Mouse (Mus musculus): ENCODE data around the gene Tln2. TPM values are rescaled to one million over a fixed set of nuclear protein-coding genes. Genes with fewer than 3 reads are reported as not detected.

Gene Tln2
- total and polyA plus RNA-seq, 2 experiments from 2014 or later, result 31.3 to 45.9 TPM

DNA sequence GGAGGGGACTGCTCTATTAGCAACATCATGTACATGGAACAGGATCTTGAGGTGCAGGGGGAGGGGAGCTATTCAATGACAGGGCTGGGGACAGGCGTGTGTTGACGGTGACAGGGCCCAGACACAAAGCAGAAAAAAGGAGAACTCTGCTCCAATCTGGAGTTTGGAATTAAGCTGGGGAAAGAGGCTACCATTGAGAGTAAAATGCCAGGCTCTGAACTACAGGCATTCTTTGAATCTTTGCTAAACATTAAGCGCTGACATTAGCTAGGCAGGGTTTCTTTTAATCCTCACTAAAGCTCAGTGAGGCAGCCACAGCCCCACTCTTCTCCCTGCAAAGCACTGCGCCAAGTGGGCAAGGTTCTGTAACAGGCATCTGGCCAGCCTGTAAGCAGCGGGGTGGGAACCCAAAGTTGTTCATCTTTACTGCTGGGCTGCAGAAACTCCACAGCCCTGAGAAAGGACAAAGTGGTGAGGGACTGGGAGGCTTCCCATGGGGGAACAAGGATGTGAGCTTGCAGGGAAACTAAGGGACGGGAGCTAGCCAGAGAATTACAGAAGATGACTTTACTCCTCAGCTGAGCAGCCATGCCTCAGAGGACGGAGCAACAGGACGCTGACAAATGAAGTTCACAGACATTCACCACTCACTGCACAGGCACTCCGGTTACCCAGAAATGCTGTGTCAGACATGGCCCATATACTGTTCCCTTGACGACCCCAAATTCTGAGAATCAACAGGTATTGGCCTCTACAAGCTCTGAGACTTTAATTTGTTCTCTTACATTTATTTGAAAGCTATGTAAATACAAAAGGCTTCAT lies 124.0 kb downstream of the Tln2 start:
- peak overlapping the region; percentile 4; the same call in 1 of the 2 replicates for H3K4me2 ChIP-seq (ENCODE audit: low read depth)
- H3K9ac ChIP-seq, result no peak overlapping the region
- ATAC-seq (peak; percentile 78), DNase-seq (peak; percentile 63)
- no peaks in the 10 kb centered on the region for H3K27me3 ChIP-seq (ENCODE audit: insufficient read depth, low read length)
- H3K4me1 ChIP-seq (ENCODE audit: insufficient read depth), result 0 out of 2 replicates have a peak, but pooled peaks cover 9% of the 10 kb centered on the region
- H3K27ac ChIP-seq (ENCODE audit: low read depth, low read length), result peak overlapping the region; percentile 21; the same call in 1 of the 2 replicates
- WGBS, result 11% methylated on average over 10 of the region's 10 CpGs
- no peaks in the 10 kb centered on the region for H3K9me3 ChIP-seq (ENCODE audit: low read length)
- H3K36me3 ChIP-seq (ENCODE audit: insufficient read depth), result no peaks in the 10 kb centered on the region
- H3K4me3 ChIP-seq (ENCODE audit: low read depth, low read length), result no peak overlapping the region
- TF ChIP-seq CTCF (IDR thresholded peaks at IDR 0.05; ENCODE audit: low read depth), result no peak

DNA sequence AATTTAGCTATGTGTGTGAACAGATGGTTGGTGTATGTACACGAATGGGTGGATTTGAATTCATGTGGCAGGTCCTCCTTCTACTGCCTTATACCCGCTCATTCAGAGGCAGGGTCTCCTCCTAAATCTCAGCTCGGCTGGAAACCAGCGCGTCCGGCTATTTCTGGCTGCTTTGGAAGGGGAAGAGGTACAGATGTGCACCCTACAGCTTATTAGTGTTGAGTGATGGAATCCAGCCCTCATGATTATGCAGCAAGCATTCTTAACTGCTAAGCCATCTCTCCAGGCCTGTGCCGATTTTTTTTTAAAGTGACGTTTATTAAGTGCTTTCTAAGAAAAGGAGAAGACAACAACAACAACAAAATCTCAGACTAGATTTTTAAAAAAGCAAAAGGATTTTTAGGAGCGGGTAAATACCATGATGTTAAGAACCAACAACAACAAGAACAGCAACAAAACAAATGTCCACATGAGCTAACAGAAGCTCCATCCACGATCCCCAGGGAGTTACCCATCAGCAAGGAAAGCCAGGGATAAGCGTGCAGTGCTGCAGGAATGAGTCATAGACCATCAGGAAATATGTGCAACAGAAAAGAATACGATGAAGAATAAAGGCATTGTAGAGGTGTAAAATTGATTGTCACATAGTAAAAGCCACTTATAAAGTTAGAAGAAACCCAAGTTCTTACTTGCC lies 130.2 kb downstream of the Tln2 start:
- no peaks in the 10 kb centered on the region for H3K9me3 ChIP-seq (ENCODE audit: low read length)
- DNase-seq, result no peak
- no peak overlapping the region for H3K4me3 ChIP-seq (ENCODE audit: low read depth, low read length)
- 61% methylated on average over 12 of the region's 12 CpGs for WGBS
- H3K36me3 ChIP-seq (ENCODE audit: insufficient read depth), result no peaks in the 10 kb centered on the region
- no peak overlapping the region for H3K9ac ChIP-seq
- no peak for TF ChIP-seq CTCF (IDR thresholded peaks at IDR 0.05; ENCODE audit: low read depth)
- no peak for ATAC-seq
- 0 out of 2 replicates have a peak, but pooled peaks cover 8% of the 10 kb centered on the region for H3K4me1 ChIP-seq (ENCODE audit: insufficient read depth)
- no peak overlapping the region for H3K27ac ChIP-seq (ENCODE audit: low read depth, low read length)
- H3K27me3 ChIP-seq (ENCODE audit: insufficient read depth, low read length), result no peaks in the 10 kb centered on the region
- no peak overlapping the region for H3K4me2 ChIP-seq (ENCODE audit: low read depth)

DNA sequence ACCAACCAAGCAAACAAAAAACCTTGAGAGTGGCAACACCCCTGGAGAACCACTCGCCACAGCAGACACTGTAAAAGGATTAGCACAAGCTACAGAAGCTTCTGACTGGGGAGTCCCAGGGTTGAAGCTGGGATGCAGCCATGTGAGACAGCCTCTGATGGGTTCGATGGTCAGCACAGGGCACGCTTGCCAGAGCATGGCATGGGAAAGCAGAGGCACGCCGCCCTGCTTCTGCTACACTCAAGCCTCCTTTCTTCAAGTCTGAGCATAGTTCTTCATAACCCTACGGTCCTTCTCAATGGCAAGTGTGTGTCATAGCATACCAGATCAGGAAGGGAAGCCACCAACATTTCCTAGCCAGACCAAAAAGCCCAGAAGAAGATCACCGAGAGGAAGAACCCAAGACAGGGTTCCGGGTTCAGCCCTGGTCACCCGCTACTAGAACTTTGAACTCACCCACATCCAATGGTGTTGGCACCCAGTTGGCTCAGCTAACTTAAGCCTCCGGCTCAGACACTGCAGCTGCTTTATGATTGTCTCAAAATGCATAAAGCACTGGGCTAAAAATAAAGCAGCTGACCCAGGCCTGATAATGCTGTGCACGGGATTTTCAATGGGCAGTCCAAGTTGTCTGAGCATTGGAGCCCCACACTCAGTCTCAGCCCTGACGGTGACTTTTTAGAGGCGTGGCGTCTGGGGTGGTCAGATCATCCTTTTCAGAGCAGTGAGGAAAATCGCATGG lies 131.0 kb downstream of the Tln2 start:
- Histone ChIP-seq H3K9ac (no peak overlapping the region), H3K9me3 (ENCODE audit: low read length) (no peaks in the 10 kb centered on the region), H3K4me2 (ENCODE audit: low read depth) (no peak overlapping the region), H3K36me3 (ENCODE audit: insufficient read depth) (no peaks in the 10 kb centered on the region), H3K27me3 (ENCODE audit: insufficient read depth, low read length) (no peaks in the 10 kb centered on the region), H3K27ac (ENCODE audit: low read depth, low read length) (no peak overlapping the region), H3K4me1 (ENCODE audit: insufficient read depth) (0 out of 2 replicates have a peak, but pooled peaks cover 8% of the 10 kb centered on the region), H3K4me3 (ENCODE audit: low read depth, low read length) (no peak overlapping the region)
- 86% methylated on average over 15 of the region's 15 CpGs for WGBS
- DNase-seq (no peak), ATAC-seq (no peak)
- TF ChIP-seq CTCF (IDR thresholded peaks at IDR 0.05; ENCODE audit: low read depth), result no peak

DNA sequence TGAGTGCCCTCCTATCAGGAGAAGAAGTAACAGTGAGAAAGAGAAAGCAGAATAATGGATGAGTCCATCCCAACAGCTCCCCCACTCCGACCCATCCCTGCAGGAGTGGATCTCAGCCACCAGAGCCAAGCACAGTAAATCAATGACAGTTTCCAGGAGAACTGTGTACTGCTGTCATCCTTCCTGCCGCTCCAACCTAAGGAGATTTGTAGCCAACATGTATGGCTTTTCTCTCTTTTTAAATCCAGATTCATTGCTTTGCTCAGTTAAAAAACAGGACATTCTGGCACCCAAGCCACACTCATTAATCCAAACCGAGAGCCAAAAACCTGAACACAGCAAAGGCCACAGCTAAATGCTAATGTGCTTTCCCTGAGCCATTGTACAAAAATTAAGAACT lies 133.2 kb downstream of the Tln2 start:
- H3K4me3 ChIP-seq (ENCODE audit: low read depth, low read length), result no peak overlapping the region
- ATAC-seq (peak; percentile 18; the same call in 1 of the 2 replicates), DNase-seq (peak; percentile 22)
- 0 out of 2 replicates have a peak, but pooled peaks cover 8% of the 10 kb centered on the region for H3K4me1 ChIP-seq (ENCODE audit: insufficient read depth)
- WGBS, result 39% methylated on average over 3 of the region's 3 CpGs
- no peak overlapping the region for H3K9ac ChIP-seq
- H3K27me3 ChIP-seq (ENCODE audit: insufficient read depth, low read length), result no peaks in the 10 kb centered on the region
- H3K9me3 ChIP-seq (ENCODE audit: low read length), result no peaks in the 10 kb centered on the region
- no peak overlapping the region for H3K4me2 ChIP-seq (ENCODE audit: low read depth)
- no peaks in the 10 kb centered on the region for H3K36me3 ChIP-seq (ENCODE audit: insufficient read depth)
- no peak overlapping the region for H3K27ac ChIP-seq (ENCODE audit: low read depth, low read length)
- TF ChIP-seq CTCF (IDR thresholded peaks at IDR 0.05; ENCODE audit: low read depth), result no peak

DNA sequence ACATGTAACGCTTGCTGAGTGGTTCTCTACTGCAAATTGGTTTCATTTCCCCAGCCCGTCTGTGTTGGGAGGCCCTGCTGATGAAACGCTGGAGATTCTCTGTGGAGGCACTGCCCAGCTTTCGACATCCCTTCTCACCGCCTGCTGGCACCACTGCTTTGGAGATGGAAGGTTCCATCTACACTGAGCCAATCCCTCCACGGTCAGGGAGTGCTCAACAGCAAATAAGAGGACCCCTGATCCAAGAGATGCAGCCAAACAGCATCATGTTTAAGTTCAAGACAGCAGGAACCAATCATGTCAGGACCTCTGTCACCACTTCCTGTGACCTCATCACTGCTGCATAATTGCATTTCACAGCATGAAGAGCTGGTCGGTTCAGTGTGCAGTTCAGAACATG lies 135.4 kb downstream of the Tln2 start:
- H3K4me2 ChIP-seq (ENCODE audit: low read depth), result no peak overlapping the region
- TF ChIP-seq CTCF (IDR thresholded peaks at IDR 0.05; ENCODE audit: low read depth), result no peak
- no peak for ATAC-seq
- no peak for DNase-seq
- 72% methylated on average over 7 of the region's 7 CpGs for WGBS
- H3K36me3 ChIP-seq (ENCODE audit: insufficient read depth), result no peaks in the 10 kb centered on the region
- 0 out of 2 replicates have a peak, but pooled peaks cover 3% of the 10 kb centered on the region for H3K4me1 ChIP-seq (ENCODE audit: insufficient read depth)
- H3K4me3 ChIP-seq (ENCODE audit: low read depth, low read length), result no peak overlapping the region
- H3K27ac ChIP-seq (ENCODE audit: low read depth, low read length), result no peak overlapping the region
- H3K9ac ChIP-seq, result no peak overlapping the region
- no peaks in the 10 kb centered on the region for H3K27me3 ChIP-seq (ENCODE audit: insufficient read depth, low read length)
- H3K9me3 ChIP-seq (ENCODE audit: low read length), result no peaks in the 10 kb centered on the region

DNA sequence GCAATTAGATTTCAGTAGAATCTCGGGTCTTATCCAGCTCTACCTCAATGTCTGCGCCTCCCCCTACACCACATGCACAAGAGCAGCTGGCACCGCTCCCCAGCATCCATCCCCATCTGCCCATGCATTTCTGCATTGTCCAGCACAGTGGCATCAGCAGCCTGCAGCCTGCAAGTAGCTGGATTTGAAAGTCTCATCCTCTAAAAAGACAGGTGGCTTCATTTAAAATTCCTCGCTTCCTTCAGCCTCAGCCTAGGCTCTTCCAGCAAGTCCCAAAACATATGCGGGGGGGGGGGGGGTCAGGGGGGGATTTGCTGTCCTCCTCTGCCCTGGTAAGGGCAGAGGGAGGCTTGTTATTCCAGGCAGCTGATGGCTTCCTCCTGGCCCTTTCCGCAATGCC lies 141.4 kb downstream of the Tln2 start:
- no peaks in the 10 kb centered on the region for H3K4me1 ChIP-seq (ENCODE audit: insufficient read depth)
- peak; percentile 53 for ATAC-seq

More for the DNA sequence above, 141.4 kb downstream of the Tln2 start:
- Histone ChIP-seq H3K9me3 (ENCODE audit: low read length) (no peaks in the 10 kb centered on the region), H3K9ac (no peak overlapping the region), H3K4me3 (ENCODE audit: low read depth, low read length) (no peak overlapping the region), H3K4me2 (ENCODE audit: low read depth) (no peak overlapping the region), H3K27ac (ENCODE audit: low read depth, low read length) (no peak overlapping the region), H3K27me3 (ENCODE audit: insufficient read depth, low read length) (no peaks in the 10 kb centered on the region), H3K36me3 (ENCODE audit: insufficient read depth) (no peaks in the 10 kb centered on the region)
- peak; percentile 21 for DNase-seq
- TF ChIP-seq CTCF (IDR thresholded peaks at IDR 0.05; ENCODE audit: low read depth), result no peak
- 51% methylated on average over 6 of the region's 6 CpGs for WGBS
